Mouse (Mus musculus): ENCODE results near the gene Plekhg5. TPM values are rescaled to one million over a fixed set of nuclear protein-coding genes. Genes with fewer than 3 reads are reported as not detected.

Gene Plekhg5
- polyA plus RNA-seq, 1 experiment from 2014 or later = 14.2 TPM

DNA sequence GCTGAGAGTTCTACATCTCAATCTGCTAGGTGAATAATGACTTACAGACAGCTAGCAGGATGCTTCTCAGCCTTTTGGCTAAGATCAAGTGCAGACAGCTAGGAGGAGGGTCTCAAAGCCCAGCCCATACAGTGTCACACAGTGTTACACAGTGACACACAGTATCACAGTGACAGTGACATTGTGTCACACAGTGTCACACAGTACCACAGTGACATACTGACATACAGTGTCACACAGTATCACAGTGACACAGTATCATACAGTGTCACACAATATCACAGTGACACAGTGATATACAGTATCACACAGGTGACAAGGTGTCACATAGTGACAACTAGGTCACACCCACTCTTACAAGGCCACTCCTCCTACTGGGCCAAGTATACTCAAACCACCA lies 5.0 kb upstream of the Plekhg5 start:
- Histone ChIP-seq H3K9ac (ENCODE audit: low read depth, low read length) (no peak overlapping the region), H3K9me3 (ENCODE audit: control insufficient read depth, low read length) (no peaks in the 10 kb centered on the region), H3K4me3 (ENCODE audit: low read length) (no peak overlapping the region), H3K27ac (ENCODE audit: low read length) (no peak overlapping the region), H3K36me3 (ENCODE audit: control insufficient read depth, insufficient read depth, low read length) (0 out of 2 replicates have a peak, but pooled peaks cover 3% of the 10 kb centered on the region), H3K4me1 (ENCODE audit: control insufficient read depth, insufficient read depth, low read length) (peaks cover 3% of the 10 kb centered on the region), H3K27me3 (replicated peaks; ENCODE audit: control insufficient read depth, insufficient read depth, low read length) (no peaks in the 10 kb centered on the region), H3K4me2 (ENCODE audit: low read depth, low read length) (no peak overlapping the region)
- no peak for ATAC-seq

DNA sequence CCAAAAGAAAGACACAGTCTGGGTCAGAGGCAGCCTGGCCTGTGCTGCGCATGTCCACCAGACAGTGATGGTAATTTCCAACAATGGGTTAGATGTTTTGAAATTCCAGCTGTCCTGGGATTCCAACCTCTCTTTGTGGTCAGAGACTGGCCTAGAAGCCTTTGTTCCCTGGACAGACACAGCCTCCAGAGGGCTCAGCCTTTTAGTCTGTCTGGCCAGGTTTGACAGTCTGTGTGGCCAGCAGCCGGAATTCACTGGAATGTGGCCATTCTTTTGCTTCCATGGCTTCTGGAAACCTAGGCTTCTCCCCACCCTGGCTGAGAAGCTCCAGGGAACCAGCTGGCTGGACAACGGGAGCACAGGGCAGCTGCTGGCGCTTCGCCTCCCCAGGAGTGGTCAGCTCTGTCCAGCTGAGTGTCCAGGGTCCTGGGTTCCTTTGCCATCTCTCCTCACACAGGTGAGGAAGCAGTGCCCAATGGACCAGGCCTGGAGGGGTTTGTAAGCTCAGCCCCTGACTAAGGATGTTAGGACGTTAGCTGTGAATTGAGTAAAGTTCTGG lies 4.1 kb upstream of the Plekhg5 start:
- WGBS = 67% methylated on average over 6 of the region's 6 CpGs
- 0 out of 2 replicates have a peak, but pooled peaks cover 3% of the 10 kb centered on the region for H3K36me3 ChIP-seq (ENCODE audit: control insufficient read depth, insufficient read depth, low read length)
- peaks cover 9% of the 10 kb centered on the region for H3K4me1 ChIP-seq (ENCODE audit: control insufficient read depth, insufficient read depth, low read length)
- ATAC-seq = no peak
- no peak overlapping the region for H3K27ac ChIP-seq (ENCODE audit: low read length)
- H3K4me2 ChIP-seq (ENCODE audit: low read depth, low read length) = no peak overlapping the region
- H3K27me3 ChIP-seq (replicated peaks; ENCODE audit: control insufficient read depth, insufficient read depth, low read length) = no peaks in the 10 kb centered on the region
- H3K9me3 ChIP-seq (ENCODE audit: control insufficient read depth, low read length) = no peaks in the 10 kb centered on the region
- H3K9ac ChIP-seq (ENCODE audit: low read depth, low read length) = no peak overlapping the region
- no peak overlapping the region for H3K4me3 ChIP-seq (ENCODE audit: low read length)

DNA sequence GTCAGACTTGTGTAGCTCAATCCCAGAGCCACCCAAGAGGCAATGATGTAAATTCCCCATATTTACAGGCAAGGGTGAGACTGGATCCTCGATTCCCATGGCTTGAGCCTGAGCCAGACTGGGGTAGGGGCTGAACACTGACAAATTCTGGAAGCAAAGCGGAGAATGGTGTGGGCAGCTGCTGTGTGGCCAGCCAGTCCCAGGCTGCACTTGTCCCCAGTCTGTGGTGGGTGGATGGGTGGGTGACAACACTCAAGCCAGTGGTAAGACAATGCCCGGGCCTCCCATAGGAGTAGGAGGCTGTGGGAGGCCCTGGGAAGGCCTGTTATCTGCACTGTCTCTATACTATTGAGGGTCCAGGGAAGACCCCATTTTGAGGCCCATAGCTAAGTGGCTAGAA lies 3.1 kb upstream of the Plekhg5 start:
- Histone ChIP-seq H3K4me3 (ENCODE audit: low read length) (no peak overlapping the region), H3K9ac (ENCODE audit: low read depth, low read length) (no peak overlapping the region), H3K27ac (ENCODE audit: low read length) (no peak overlapping the region), H3K9me3 (ENCODE audit: control insufficient read depth, low read length) (no peaks in the 10 kb centered on the region), H3K36me3 (ENCODE audit: control insufficient read depth, insufficient read depth, low read length) (0 out of 2 replicates have a peak, but pooled peaks cover 3% of the 10 kb centered on the region), H3K27me3 (replicated peaks; ENCODE audit: control insufficient read depth, insufficient read depth, low read length) (no peaks in the 10 kb centered on the region), H3K4me2 (ENCODE audit: low read depth, low read length) (no peak overlapping the region), H3K4me1 (ENCODE audit: control insufficient read depth, insufficient read depth, low read length) (peaks cover 9% of the 10 kb centered on the region)
- ATAC-seq = no peak
- 80% methylated on average over 3 of the region's 3 CpGs for WGBS

DNA sequence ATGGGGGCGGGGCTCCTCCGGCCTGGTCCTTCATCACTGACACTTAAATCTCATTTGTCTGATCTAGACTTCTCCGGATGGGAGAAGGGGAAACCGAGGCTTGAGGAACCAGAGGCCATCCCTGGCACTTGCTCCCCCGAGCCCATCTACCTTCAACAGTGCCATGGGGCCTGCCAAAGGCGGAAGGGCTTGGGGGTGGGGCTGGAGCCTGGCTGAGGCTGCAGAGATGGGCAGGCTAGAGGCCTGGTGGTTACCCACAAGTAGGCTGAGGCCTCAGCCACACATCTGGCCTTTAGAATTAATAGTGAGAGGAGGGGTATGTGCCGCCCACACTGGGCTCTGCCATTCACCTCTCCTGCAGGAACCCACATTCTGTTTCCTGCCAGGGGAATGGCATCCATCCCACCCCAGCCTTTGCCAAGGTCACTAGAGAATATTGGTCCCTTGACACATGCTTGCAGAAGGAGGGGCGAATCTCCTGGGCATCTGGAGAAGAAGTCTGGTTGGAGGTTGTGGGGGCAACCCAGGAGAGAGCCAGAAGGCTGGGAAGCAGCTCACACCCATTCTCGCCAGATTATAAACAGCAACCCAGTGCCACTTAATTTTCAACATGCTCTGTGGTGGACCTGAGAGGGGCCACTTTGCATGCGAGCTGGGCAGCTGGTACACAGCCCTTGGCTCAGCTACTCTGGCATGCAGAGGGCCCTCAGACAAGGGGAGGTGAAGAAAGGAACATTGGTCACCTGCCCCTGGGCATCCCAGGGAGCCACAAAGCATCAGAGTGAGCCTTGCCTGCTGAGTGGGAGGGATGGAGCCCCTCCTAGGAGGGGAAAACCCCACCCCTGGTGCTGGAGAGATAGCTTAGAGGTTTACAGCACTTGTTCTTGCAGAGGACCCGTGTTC lies 1.6 kb upstream of the Plekhg5 start:
- Histone ChIP-seq H3K4me1 (ENCODE audit: control insufficient read depth, insufficient read depth, low read length) (peaks cover 9% of the 10 kb centered on the region), H3K4me2 (ENCODE audit: low read depth, low read length) (no peak overlapping the region), H3K9me3 (ENCODE audit: control insufficient read depth, low read length) (no peaks in the 10 kb centered on the region), H3K36me3 (ENCODE audit: control insufficient read depth, insufficient read depth, low read length) (no peaks in the 10 kb centered on the region), H3K9ac (ENCODE audit: low read depth, low read length) (no peak overlapping the region), H3K4me3 (ENCODE audit: low read length) (no peak overlapping the region), H3K27me3 (replicated peaks; ENCODE audit: control insufficient read depth, insufficient read depth, low read length) (no peaks in the 10 kb centered on the region), H3K27ac (ENCODE audit: low read length) (no peak overlapping the region)
- WGBS = 70% methylated on average over 11 of the region's 11 CpGs
- ATAC-seq = no peak

DNA sequence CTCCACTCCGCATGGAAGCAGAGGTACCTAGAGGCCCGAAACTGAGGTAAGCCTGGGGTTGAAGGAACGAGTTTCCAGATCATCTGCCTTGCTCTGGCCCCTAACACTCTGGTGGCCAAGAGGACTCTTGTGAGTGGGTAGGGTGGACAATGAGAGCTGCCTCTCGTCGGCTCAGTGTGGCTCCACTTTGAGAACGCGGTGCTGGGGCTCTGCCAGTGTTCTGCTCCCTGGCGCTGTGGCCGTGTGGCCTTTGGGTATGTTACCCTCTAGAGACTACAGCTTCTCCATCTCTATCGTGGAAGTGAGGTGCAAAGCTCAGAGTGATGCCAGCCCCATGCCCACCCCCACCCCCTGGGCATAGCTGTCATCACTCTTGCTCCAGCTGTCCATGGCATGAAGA lies 357 bp downstream of the Plekhg5 start:
- Histone ChIP-seq H3K9me3 (ENCODE audit: control insufficient read depth, low read length) (no peaks in the 10 kb centered on the region), H3K4me3 (ENCODE audit: low read length) (no peak overlapping the region), H3K36me3 (ENCODE audit: control insufficient read depth, insufficient read depth, low read length) (no peaks in the 10 kb centered on the region), H3K4me2 (ENCODE audit: low read depth, low read length) (no peak overlapping the region), H3K27ac (ENCODE audit: low read length) (no peak overlapping the region), H3K9ac (ENCODE audit: low read depth, low read length) (peak overlapping the region; percentile 40), H3K4me1 (ENCODE audit: control insufficient read depth, insufficient read depth, low read length) (peaks cover 9% of the 10 kb centered on the region), H3K27me3 (replicated peaks; ENCODE audit: control insufficient read depth, insufficient read depth, low read length) (no peaks in the 10 kb centered on the region)
- 71% methylated on average over 10 of the region's 10 CpGs for WGBS
- ATAC-seq = no peak

DNA sequence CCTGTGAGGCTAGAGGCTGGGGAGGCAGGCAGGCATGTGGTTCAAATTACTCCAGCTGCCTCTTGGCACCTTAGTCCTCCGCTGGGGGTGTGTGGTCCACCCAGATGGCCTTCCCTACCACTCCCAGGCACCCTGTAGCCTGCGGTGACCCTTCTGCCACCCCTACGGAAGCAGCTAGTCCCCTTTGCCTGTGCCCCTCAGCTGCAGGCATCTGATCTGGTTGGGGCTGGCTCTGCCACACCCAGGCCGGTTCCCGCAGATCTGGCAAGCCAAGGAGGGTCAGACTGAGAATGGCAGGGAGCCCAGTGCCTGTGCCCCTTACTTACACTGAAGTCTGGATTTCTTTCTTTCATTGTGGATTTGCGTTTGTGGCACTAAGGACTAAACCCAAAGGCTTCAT lies 1.4 kb downstream of the Plekhg5 start:
- no peaks in the 10 kb centered on the region for H3K9me3 ChIP-seq (ENCODE audit: control insufficient read depth, low read length)
- peaks cover 9% of the 10 kb centered on the region for H3K4me1 ChIP-seq (ENCODE audit: control insufficient read depth, insufficient read depth, low read length)
- no peaks in the 10 kb centered on the region for H3K36me3 ChIP-seq (ENCODE audit: control insufficient read depth, insufficient read depth, low read length)
- 79% methylated on average over 6 of the region's 6 CpGs for WGBS
- no peak overlapping the region for H3K9ac ChIP-seq (ENCODE audit: low read depth, low read length)
- no peak for ATAC-seq
- no peak overlapping the region for H3K4me3 ChIP-seq (ENCODE audit: low read length)
- H3K27me3 ChIP-seq (replicated peaks; ENCODE audit: control insufficient read depth, insufficient read depth, low read length) = no peaks in the 10 kb centered on the region
- H3K27ac ChIP-seq (ENCODE audit: low read length) = no peak overlapping the region
- H3K4me2 ChIP-seq (ENCODE audit: low read depth, low read length) = no peak overlapping the region

DNA sequence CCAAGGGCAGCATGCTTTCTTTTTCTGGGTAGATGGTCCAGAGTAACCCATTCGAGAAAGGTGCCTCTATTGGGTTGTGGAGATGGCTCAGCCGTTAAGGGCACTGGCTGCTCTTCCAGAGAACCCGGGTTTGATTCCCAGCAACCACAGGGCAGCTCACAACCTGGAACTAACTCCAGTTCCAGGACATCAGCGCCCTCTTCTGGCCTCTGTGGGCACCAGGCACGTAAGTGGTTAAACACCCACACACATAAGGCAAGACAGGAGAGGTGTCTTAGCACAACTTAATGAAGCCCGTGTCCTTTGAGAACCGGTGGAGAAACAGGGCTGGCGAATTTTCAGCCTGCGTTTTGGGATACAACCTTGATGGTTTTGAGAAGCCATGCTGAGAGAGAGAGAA lies 2.2 kb downstream of the Plekhg5 start:
- H3K4me3 ChIP-seq (ENCODE audit: low read length) = no peak overlapping the region
- H3K36me3 ChIP-seq (ENCODE audit: control insufficient read depth, insufficient read depth, low read length) = no peaks in the 10 kb centered on the region
- H3K27ac ChIP-seq (ENCODE audit: low read length) = no peak overlapping the region
- no peak for ATAC-seq
- peaks cover 9% of the 10 kb centered on the region for H3K4me1 ChIP-seq (ENCODE audit: control insufficient read depth, insufficient read depth, low read length)
- no peaks in the 10 kb centered on the region for H3K9me3 ChIP-seq (ENCODE audit: control insufficient read depth, low read length)
- H3K27me3 ChIP-seq (replicated peaks; ENCODE audit: control insufficient read depth, insufficient read depth, low read length) = no peaks in the 10 kb centered on the region
- WGBS = 83% methylated on average over 9 of the region's 9 CpGs
- H3K4me2 ChIP-seq (ENCODE audit: low read depth, low read length) = no peak overlapping the region
- H3K9ac ChIP-seq (ENCODE audit: low read depth, low read length) = no peak overlapping the region

DNA sequence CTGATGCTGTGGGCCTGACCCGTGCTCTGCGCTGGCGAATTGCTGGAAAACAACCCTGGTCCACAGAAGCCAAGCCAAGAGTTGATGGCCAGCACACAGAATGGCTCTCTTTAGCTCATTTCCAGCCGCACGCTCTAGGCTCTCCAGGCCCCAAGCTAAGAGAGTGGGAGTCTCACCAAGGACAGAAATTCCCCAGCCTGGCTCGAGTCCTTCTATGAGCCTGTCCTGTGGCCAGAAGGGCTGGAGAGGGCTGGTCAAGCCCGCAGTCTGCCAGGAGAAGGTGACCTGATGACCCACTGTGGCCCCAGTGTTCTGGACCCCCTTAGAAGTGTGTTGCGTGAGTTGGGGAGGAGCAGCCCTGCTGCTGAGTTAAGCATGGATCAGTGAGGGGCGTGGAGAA lies 4.9 kb downstream of the Plekhg5 start:
- Histone ChIP-seq H3K27me3 (replicated peaks; ENCODE audit: control insufficient read depth, insufficient read depth, low read length) (no peaks in the 10 kb centered on the region), H3K9me3 (ENCODE audit: control insufficient read depth, low read length) (no peaks in the 10 kb centered on the region), H3K9ac (ENCODE audit: low read depth, low read length) (no peak overlapping the region), H3K4me3 (ENCODE audit: low read length) (no peak overlapping the region), H3K4me2 (ENCODE audit: low read depth, low read length) (no peak overlapping the region), H3K27ac (ENCODE audit: low read length) (no peak overlapping the region), H3K36me3 (ENCODE audit: control insufficient read depth, insufficient read depth, low read length) (no peaks in the 10 kb centered on the region), H3K4me1 (ENCODE audit: control insufficient read depth, insufficient read depth, low read length) (peaks cover 7% of the 10 kb centered on the region)
- ATAC-seq = no peak
- 88% methylated on average over 9 of the region's 9 CpGs for WGBS

DNA sequence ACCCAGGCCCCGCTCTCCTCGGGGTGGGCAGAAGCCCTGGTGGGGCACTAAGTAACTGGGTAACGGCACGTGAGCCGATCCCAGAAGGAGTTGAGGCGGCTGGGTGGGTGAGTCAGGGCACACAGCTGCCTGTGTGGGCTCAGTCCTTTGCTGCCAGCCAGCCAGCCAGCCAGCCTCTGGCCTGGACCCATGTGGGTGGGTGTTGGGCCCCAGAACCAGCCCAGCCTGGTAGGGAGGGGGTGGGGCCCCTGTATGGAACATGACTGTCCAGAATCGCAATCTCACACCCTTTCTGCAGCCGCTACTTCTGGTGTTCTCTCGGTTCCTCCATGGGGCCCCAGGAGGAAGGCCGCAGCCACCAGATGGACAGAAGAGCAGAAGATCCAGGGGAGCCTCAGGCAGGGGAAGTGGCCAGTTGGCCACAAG lies 5.8 kb downstream of the Plekhg5 start:
- ATAC-seq = no peak
- no peaks in the 10 kb centered on the region for H3K36me3 ChIP-seq (ENCODE audit: control insufficient read depth, insufficient read depth, low read length)

More for the DNA sequence above, 5.8 kb downstream of the Plekhg5 start:
- no peaks in the 10 kb centered on the region for H3K9me3 ChIP-seq (ENCODE audit: control insufficient read depth, low read length)
- H3K27me3 ChIP-seq (replicated peaks; ENCODE audit: control insufficient read depth, insufficient read depth, low read length) = no peaks in the 10 kb centered on the region
- WGBS = 85% methylated on average over 10 of the region's 10 CpGs
- H3K4me2 ChIP-seq (ENCODE audit: low read depth, low read length) = no peak overlapping the region
- H3K4me3 ChIP-seq (ENCODE audit: low read length) = no peak overlapping the region
- H3K9ac ChIP-seq (ENCODE audit: low read depth, low read length) = no peak overlapping the region; the same call in 1 of the 2 replicates
- no peaks in the 10 kb centered on the region for H3K4me1 ChIP-seq (ENCODE audit: control insufficient read depth, insufficient read depth, low read length)
- no peak overlapping the region for H3K27ac ChIP-seq (ENCODE audit: low read length)
